Mouse (Mus musculus) brown adipose tissue, adult 24 weeks (tissue): Measurements from ENCODE around the gene Arhgef28. TPM values are rescaled to one million over a fixed set of nuclear protein-coding genes. Genes with fewer than 3 reads are reported as not detected.
A peak's percentile ranks its signal among the peaks of the same experiment; 100 is the strongest.

Source experiments
- H3K27ac ChIP-seq: fragments of 200-500 bp; replicated peaks from 2 replicates; pipeline ENCODE4 v1.5.1; 2012; ENCODE audit warnings: low read depth, mild to moderate bottlenecking, low read length
- H3K4me1 ChIP-seq: fragments of 200-500 bp; 2 replicates; pipeline ENCODE4 v1.6.1; 2012; ENCODE audit warnings: low read length, mixed read lengths; ENCODE audit not compliant: control insufficient read depth, insufficient read depth, insufficient read length
- H3K4me3 ChIP-seq: fragments of 200-500 bp; 2 replicates; pipeline ENCODE4 v1.5.1; 2012; ENCODE audit warnings: low read depth, mild to moderate bottlenecking, low read length, moderate library complexity; ENCODE audit not compliant: insufficient read depth
- polyA plus RNA-seq: library from polyadenylated mRNA; stranded (reverse); fragments of >200 nt; gene quantifications from 2 replicates; pipeline ENCODE4 v1.2.4, GENCODE M21; 2012; ENCODE audit not compliant: missing spikeins, insufficient read depth, insufficient read length

Gene Arhgef28
- polyA plus RNA-seq, 1 experiment: 14.1 TPM

GRCm38 (mm10) chr13:97898590-97898989 lies 307.6 kb downstream of the Arhgef28 start:
- H3K27ac ChIP-seq: no peak overlapping the region
- H3K4me3 ChIP-seq: no peak overlapping the region
- H3K4me1 ChIP-seq: no peaks in the 10 kb centered on the region

GRCm38 (mm10) chr13:97893031-97893825 lies 313.0 kb downstream of the Arhgef28 start:
- Histone ChIP-seq H3K27ac (no peak overlapping the region), H3K4me1 (no peaks in the 10 kb centered on the region)

GRCm38 (mm10) chr13:97892089-97892884 lies 314.0 kb downstream of the Arhgef28 start:
- no peak overlapping the region for H3K27ac ChIP-seq

More at GRCm38 (mm10) chr13:97893031-97893825, 313.0 kb downstream of the Arhgef28 start:
- no peak overlapping the region for H3K4me3 ChIP-seq

GRCm38 (mm10) chr13:97888046-97888445 lies 318.2 kb downstream of the Arhgef28 start:
- H3K4me1 ChIP-seq: peaks cover 10% of the 10 kb centered on the region; the same call in 1 of the 2 replicates
- no peak overlapping the region for H3K27ac ChIP-seq
- no peak overlapping the region for H3K4me3 ChIP-seq

More at GRCm38 (mm10) chr13:97892089-97892884, 314.0 kb downstream of the Arhgef28 start:
- peaks cover 5% of the 10 kb centered on the region; the same call in 1 of the 2 replicates for H3K4me1 ChIP-seq
- no peak overlapping the region for H3K4me3 ChIP-seq

GRCm38 (mm10) chr13:97887558-97887957 lies 318.7 kb downstream of the Arhgef28 start:
- Histone ChIP-seq H3K4me1 (peaks cover 10% of the 10 kb centered on the region; the same call in 1 of the 2 replicates), H3K27ac (no peak overlapping the region)

GRCm38 (mm10) chr13:97883629-97884028 lies 322.6 kb downstream of the Arhgef28 start:
- H3K4me3 ChIP-seq: no peak overlapping the region

More at GRCm38 (mm10) chr13:97887558-97887957, 318.7 kb downstream of the Arhgef28 start:
- H3K4me3 ChIP-seq: no peak overlapping the region

GRCm38 (mm10) chr13:97876450-97876849 lies 329.8 kb downstream of the Arhgef28 start:
- Histone ChIP-seq H3K27ac (no peak overlapping the region), H3K4me3 (no peak overlapping the region), H3K4me1 (no peaks in the 10 kb centered on the region)

More at GRCm38 (mm10) chr13:97883629-97884028, 322.6 kb downstream of the Arhgef28 start:
- H3K4me1 ChIP-seq: peaks cover 10% of the 10 kb centered on the region; the same call in 1 of the 2 replicates
- H3K27ac ChIP-seq: no peak overlapping the region

- Histone ChIP-seq H3K27ac (no peak overlapping the region), H3K4me3 (no peak overlapping the region), H3K4me1 (no peaks in the 10 kb centered on the region)
Observed at GRCm38 (mm10) chr13:97876031-97876430, 330.2 kb downstream of the Arhgef28 start.

GRCm38 (mm10) chr13:97869428-97869827 lies 336.8 kb downstream of the Arhgef28 start:
- peaks cover 11% of the 10 kb centered on the region for H3K4me1 ChIP-seq
- no peak overlapping the region for H3K4me3 ChIP-seq

GRCm38 (mm10) chr13:97867322-97867962 lies 338.8 kb downstream of the Arhgef28 start:
- Histone ChIP-seq H3K4me3 (no peak overlapping the region), H3K27ac (peak overlapping the region; percentile 14; the same call in 1 of the 2 replicates), H3K4me1 (peaks cover 11% of the 10 kb centered on the region)

More at GRCm38 (mm10) chr13:97869428-97869827, 336.8 kb downstream of the Arhgef28 start:
- no peak overlapping the region for H3K27ac ChIP-seq

- Histone ChIP-seq H3K4me1 (peaks cover 23% of the 10 kb centered on the region; the same call in 1 of the 2 replicates), H3K4me3 (no peak overlapping the region), H3K27ac (no peak overlapping the region)
Observed at GRCm38 (mm10) chr13:97859071-97859470, 347.2 kb downstream of the Arhgef28 start.

GRCm38 (mm10) chr13:97857860-97858259 lies 348.4 kb downstream of the Arhgef28 start:
- Histone ChIP-seq H3K27ac (peak overlapping the region; percentile 47), H3K4me1 (peaks cover 29% of the 10 kb centered on the region; the same call in 1 of the 2 replicates), H3K4me3 (no peak overlapping the region)

GRCm38 (mm10) chr13:97853356-97853968 lies 352.8 kb downstream of the Arhgef28 start:
- H3K27ac ChIP-seq: peak overlapping the region; percentile 78
- peaks cover 22% of the 10 kb centered on the region; the same call in 1 of the 2 replicates for H3K4me1 ChIP-seq
- peak overlapping the region; percentile 30 for H3K4me3 ChIP-seq
